Mouse (Mus musculus): ENCODE data around the gene Adck1. TPM values are rescaled to one million over a fixed set of nuclear protein-coding genes. Genes with fewer than 3 reads are reported as not detected.

Adck1 gene
- total and polyA plus RNA-seq, 2 experiments from 2014 or later = 40.1 to 48.7 TPM

GRCm38 (mm10) chr12:88475833-88476232 lies 115.5 kb downstream of the Adck1 start:
- Histone ChIP-seq H3K36me3 (ENCODE audit: insufficient read depth, low read length) (no peaks in the 10 kb centered on the region), H3K27ac (no peak overlapping the region), H3K9ac (replicated peaks; ENCODE audit: low read length) (no peak overlapping the region), H3K9me3 (ENCODE audit: low read length) (no peaks in the 10 kb centered on the region), H3K4me1 (ENCODE audit: insufficient read depth, low read length) (no peaks in the 10 kb centered on the region), H3K4me2 (ENCODE audit: low read depth, low read length) (no peak overlapping the region), H3K27me3 (ENCODE audit: insufficient read depth, low read length) (no peaks in the 10 kb centered on the region), H3K4me3 (ENCODE audit: low read length) (no peak overlapping the region)
- no peak for DNase-seq (ENCODE audit: low spot score)
- WGBS = 82% methylated on average over 3 of the region's 3 CpGs
- TF ChIP-seq CTCF (IDR thresholded peaks at IDR 0.05; ENCODE audit: low read depth) = no peak
- ATAC-seq = no peak

- Histone ChIP-seq H3K4me2 (ENCODE audit: low read depth, low read length) (no peak overlapping the region), H3K27me3 (ENCODE audit: insufficient read depth, low read length) (no peaks in the 10 kb centered on the region), H3K9me3 (ENCODE audit: low read length) (no peaks in the 10 kb centered on the region), H3K27ac (no peak overlapping the region), H3K36me3 (ENCODE audit: insufficient read depth, low read length) (no peaks in the 10 kb centered on the region), H3K9ac (replicated peaks; ENCODE audit: low read length) (no peak overlapping the region), H3K4me3 (ENCODE audit: low read length) (no peak overlapping the region), H3K4me1 (ENCODE audit: insufficient read depth, low read length) (no peaks in the 10 kb centered on the region)
- TF ChIP-seq CTCF (IDR thresholded peaks at IDR 0.05; ENCODE audit: low read depth) = no peak
- ATAC-seq (no peak), DNase-seq (ENCODE audit: low spot score) (no peak)
- 89% methylated on average over 6 of the region's 6 CpGs for WGBS
These were observed 116.3 kb downstream of the Adck1 start for GRCm38 (mm10) chr12:88476702-88477101.

DNA sequence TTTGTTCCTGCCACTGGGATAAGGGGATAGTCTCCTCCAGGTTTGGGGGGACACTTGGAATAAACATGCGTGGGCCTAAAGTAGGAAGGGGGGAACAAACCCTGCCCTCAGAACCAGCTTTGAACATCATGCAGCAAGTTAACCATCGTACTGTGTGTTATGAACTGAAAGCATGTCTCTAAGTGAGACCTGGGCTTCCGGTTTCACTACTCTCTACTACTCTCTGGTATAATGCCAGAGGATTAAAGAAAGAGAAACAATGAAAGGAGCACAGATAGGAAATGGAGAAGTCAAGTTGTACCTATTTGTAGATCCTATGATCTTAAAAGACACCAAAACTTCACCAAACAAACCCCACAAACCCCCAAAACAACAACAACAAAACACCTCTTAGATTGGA lies 121.3 kb downstream of the Adck1 start:
- Histone ChIP-seq H3K27me3 (ENCODE audit: insufficient read depth, low read length) (no peaks in the 10 kb centered on the region), H3K4me1 (ENCODE audit: insufficient read depth, low read length) (no peaks in the 10 kb centered on the region), H3K4me2 (ENCODE audit: low read depth, low read length) (no peak overlapping the region), H3K9ac (replicated peaks; ENCODE audit: low read length) (no peak overlapping the region), H3K36me3 (ENCODE audit: insufficient read depth, low read length) (no peaks in the 10 kb centered on the region), H3K4me3 (ENCODE audit: low read length) (no peak overlapping the region), H3K27ac (no peak overlapping the region), H3K9me3 (ENCODE audit: low read length) (no peaks in the 10 kb centered on the region)
- no peak for DNase-seq (ENCODE audit: low spot score)
- 89% methylated on average over 3 of the region's 3 CpGs for WGBS
- no peak for TF ChIP-seq CTCF (IDR thresholded peaks at IDR 0.05; ENCODE audit: low read depth)
- ATAC-seq = no peak

DNA sequence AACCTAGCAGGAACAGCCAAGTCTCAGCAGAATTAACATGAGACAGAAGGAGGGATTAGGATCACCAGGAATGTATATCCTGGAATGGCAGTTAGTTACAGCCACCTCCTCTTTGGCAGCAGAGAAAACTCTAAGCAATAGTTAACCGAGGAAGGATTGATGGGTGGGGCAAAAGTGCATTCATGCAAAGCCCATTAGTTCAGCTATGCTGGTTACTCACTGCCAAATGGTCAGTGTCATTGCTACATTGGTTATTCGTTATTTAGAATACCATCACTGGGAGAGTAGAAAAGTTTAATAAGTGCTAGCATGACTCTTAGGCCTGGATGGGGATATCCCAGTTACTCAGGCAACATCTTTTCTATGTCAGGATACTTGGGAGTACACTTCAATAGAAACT lies 130.5 kb downstream of the Adck1 start:
- Histone ChIP-seq H3K27ac (no peak overlapping the region), H3K27me3 (ENCODE audit: insufficient read depth, low read length) (no peaks in the 10 kb centered on the region), H3K4me1 (ENCODE audit: insufficient read depth, low read length) (no peaks in the 10 kb centered on the region), H3K9ac (replicated peaks; ENCODE audit: low read length) (no peak overlapping the region), H3K4me3 (ENCODE audit: low read length) (no peak overlapping the region), H3K4me2 (ENCODE audit: low read depth, low read length) (no peak overlapping the region), H3K9me3 (ENCODE audit: low read length) (no peaks in the 10 kb centered on the region), H3K36me3 (ENCODE audit: insufficient read depth, low read length) (no peaks in the 10 kb centered on the region)
- TF ChIP-seq CTCF (IDR thresholded peaks at IDR 0.05; ENCODE audit: low read depth) = no peak
- 67% methylated on average over 2 of the region's 2 CpGs for WGBS
- DNase-seq (ENCODE audit: low spot score) (no peak), ATAC-seq (no peak)

Other genes starting within 250 kb of the Adck1 start
- gene Gm10436, start 178.4 kb upstream of the Adck1 start, total RNA-seq (2014; rRNA removed) = not detected in 2 replicates
- gene Gm10436, start 178.4 kb upstream of the Adck1 start, polyA plus RNA-seq (2015; fragmentation: Nextera tagmentation; extraction: Ambion mirVana) = not detected in 2 replicates
- not detected in 2 replicates for gene Gm8332, start 110.5 kb upstream of the Adck1 start, total RNA-seq (2014; rRNA removed)
- not detected in 2 replicates for gene Gm8332, start 110.5 kb upstream of the Adck1 start, polyA plus RNA-seq (2015; fragmentation: Nextera tagmentation; extraction: Ambion mirVana)
- not detected in 2 replicates for gene Gm5662, start 86.1 kb upstream of the Adck1 start, total RNA-seq (2014; rRNA removed)
- gene Gm5662, start 86.1 kb upstream of the Adck1 start, polyA plus RNA-seq (2015; fragmentation: Nextera tagmentation; extraction: Ambion mirVana) = not detected in 2 replicates
- gene Gm5039, start 36.5 kb upstream of the Adck1 start, total RNA-seq (2014; rRNA removed) = not detected in 2 replicates
- not detected in 2 replicates for gene Gm5039, start 36.5 kb upstream of the Adck1 start, polyA plus RNA-seq (2015; fragmentation: Nextera tagmentation; extraction: Ambion mirVana)